Mouse (Mus musculus) small intestine, adult 2 months (tissue): ENCODE results near the gene Zdhhc25. TPM values are rescaled to one million over a fixed set of nuclear protein-coding genes. Genes with fewer than 3 reads are reported as not detected.

Experiments
- H3K27ac ChIP-seq: fragments of 200-500 bp; 2 replicates; pipeline ENCODE4 v1.5.1; 2012; ENCODE audit warnings: low read depth, low read length, control low read depth, inconsistent platforms; ENCODE audit not compliant: insufficient read depth
- H3K27me3 ChIP-seq: fragments of 200-500 bp; 2 replicates; pipeline ENCODE4 v1.6.1; 2012; ENCODE audit warnings: mild to moderate bottlenecking, moderate library complexity, low read length, inconsistent platforms; ENCODE audit not compliant: control insufficient read depth, insufficient read depth
- H3K36me3 ChIP-seq: fragments of 200-500 bp; 2 replicates; pipeline ENCODE4 v1.6.1; 2012; ENCODE audit warnings: mild to moderate bottlenecking, low read length, control low read depth, inconsistent platforms; ENCODE audit not compliant: control insufficient read depth, insufficient read depth
- H3K4me1 ChIP-seq: fragments of 200-500 bp; 2 replicates; pipeline ENCODE4 v1.6.1; 2012; ENCODE audit warnings: low read length, inconsistent platforms, mixed read lengths; ENCODE audit not compliant: control insufficient read depth, insufficient read depth, insufficient read length
- H3K4me3 ChIP-seq: fragments of 200-500 bp; 2 replicates; pipeline ENCODE4 v1.5.1; 2012; ENCODE audit warnings: low read depth, mild to moderate bottlenecking, control low read depth, inconsistent platforms, low read length, moderate library complexity
- CTCF ChIP-seq: fragments of 200-500 bp; IDR thresholded peaks from 2 replicates; pipeline ENCODE4 v1.5.1; 2012; ENCODE audit warnings: low read depth, mild to moderate bottlenecking, control low read depth, inconsistent platforms, low read length, moderate library complexity, mixed read lengths; ENCODE audit not compliant: insufficient replicate concordance, insufficient read length; ENCODE audit errors: extremely low read depth
- POLR2A ChIP-seq: fragments of 200-500 bp; IDR thresholded peaks from 2 replicates; pipeline ENCODE4 v1.6.1; 2012; ENCODE audit warnings: low read depth, mild to moderate bottlenecking, control low read depth, inconsistent platforms, low read length, moderate library complexity
- WGBS: fragments of 180-500 bp; shearing (Covaris S2); methylation state at CpG from one replicate; pipeline ENCODE4 v1.1.7; 2018; 5-methylcytosine and 5-hydroxymethylcytosine counted together
- polyA plus RNA-seq: library from polyadenylated mRNA; depleted of rRNA; stranded (reverse); fragments of >200 nt; gene quantifications from 2 replicates; pipeline ENCODE4 v1.2.3, GENCODE M21; 2012; rRNA removed

Gene Zdhhc25
- polyA plus RNA-seq: not detected in 2 replicates

- H3K4me1 ChIP-seq: no peaks in the 10 kb centered on the region
- TF ChIP-seq POLR2A: no peak
- no peak for TF ChIP-seq CTCF
- 80% methylated on average over 4 of the region's 4 CpGs for WGBS
- H3K27ac ChIP-seq: no peak within 1 kb of the TSS
- no peaks in the 10 kb centered on the region for H3K27me3 ChIP-seq
- H3K4me3 ChIP-seq: no peak within 1 kb of the TSS
- H3K36me3 ChIP-seq: no peaks in the 10 kb centered on the region
These were observed at the start of gene Zdhhc25 for GRCm38 (mm10) chr15:88600002-88600401. Gene Zdhhc25, plus strand, starts transcription at chr15:88600302.

- Histone ChIP-seq H3K27ac (no peak overlapping the region), H3K27me3 (no peaks in the 10 kb centered on the region), H3K4me1 (no peaks in the 10 kb centered on the region), H3K4me3 (no peak overlapping the region), H3K36me3 (no peaks in the 10 kb centered on the region)
- WGBS: 81% methylated on average over 9 of the region's 9 CpGs
- TF ChIP-seq CTCF (no peak), POLR2A (no peak)
These were observed 47.2 kb upstream of the Zdhhc25 start for GRCm38 (mm10) chr15:88552852-88553251.

- Histone ChIP-seq H3K27me3 (no peaks in the 10 kb centered on the region), H3K4me1 (no peaks in the 10 kb centered on the region), H3K36me3 (no peaks in the 10 kb centered on the region), H3K4me3 (no peak overlapping the region), H3K27ac (no peak overlapping the region)
- no peak for TF ChIP-seq POLR2A
- TF ChIP-seq CTCF: peak; percentile 72; the same call in 1 of the 2 replicates
- WGBS: 16% methylated on average over 8 of the region's 8 CpGs
These were observed 44.6 kb upstream of the Zdhhc25 start for GRCm38 (mm10) chr15:88555476-88555875.

- WGBS: 61% methylated on average over 6 of the region's 6 CpGs
- no peak overlapping the region for H3K27ac ChIP-seq
These were observed 39.5 kb upstream of the Zdhhc25 start for GRCm38 (mm10) chr15:88560637-88561036.

GRCm38 (mm10) chr15:88561058-88561730 is 38.9 kb upstream of the Zdhhc25 start:
- no peaks in the 10 kb centered on the region for H3K36me3 ChIP-seq
- 13% methylated on average over 22 of the region's 22 CpGs for WGBS
- no peaks in the 10 kb centered on the region for H3K4me1 ChIP-seq
- no peaks in the 10 kb centered on the region for H3K27me3 ChIP-seq
- no peak overlapping the region for H3K27ac ChIP-seq
- H3K4me3 ChIP-seq: no peak overlapping the region
- TF ChIP-seq CTCF (no peak), POLR2A (no peak)

More at GRCm38 (mm10) chr15:88560637-88561036, 39.5 kb upstream of the Zdhhc25 start:
- Histone ChIP-seq H3K27me3 (no peaks in the 10 kb centered on the region), H3K4me3 (no peak overlapping the region), H3K36me3 (no peaks in the 10 kb centered on the region), H3K4me1 (no peaks in the 10 kb centered on the region)
- TF ChIP-seq CTCF (no peak), POLR2A (no peak)

- Histone ChIP-seq H3K27me3 (no peaks in the 10 kb centered on the region), H3K27ac (no peak overlapping the region), H3K4me3 (no peak overlapping the region), H3K4me1 (no peaks in the 10 kb centered on the region), H3K36me3 (no peaks in the 10 kb centered on the region)
- WGBS: 74% methylated on average over 9 of the region's 9 CpGs
- TF ChIP-seq POLR2A (no peak), CTCF (no peak)
These were observed 34.8 kb upstream of the Zdhhc25 start for GRCm38 (mm10) chr15:88565307-88565706.

- 65% methylated on average over 4 of the region's 4 CpGs for WGBS
- H3K36me3 ChIP-seq: no peaks in the 10 kb centered on the region
- no peak overlapping the region for H3K4me3 ChIP-seq
- no peaks in the 10 kb centered on the region for H3K4me1 ChIP-seq
- no peaks in the 10 kb centered on the region for H3K27me3 ChIP-seq
- H3K27ac ChIP-seq: no peak overlapping the region
- TF ChIP-seq CTCF (no peak), POLR2A (no peak)
These were observed 34.3 kb upstream of the Zdhhc25 start for GRCm38 (mm10) chr15:88565806-88566205.
